Mouse (Mus musculus): ENCODE measurements around the gene Ppm1k. TPM values are rescaled to one million over a fixed set of nuclear protein-coding genes. Genes with fewer than 3 reads are reported as not detected.
"Not testable (repeated sequence)": the region's sequence is repeated elsewhere in the genome, so short reads cannot be mapped to it uniquely, and the experiment has no call there.

The Ppm1k gene
- polyA plus RNA-seq (2012; ENCODE audit: insufficient read depth, insufficient read length, missing spikeins) = 9.2 and 17.2 TPM in 2 replicates

- peak within 1 kb of the TSS; percentile 76 for H3K4me3 ChIP-seq (ENCODE audit: insufficient read depth, low read depth, low read length)
- peaks cover 5% of the 10 kb centered on the region; the same call in 1 of the 2 replicates for H3K4me1 ChIP-seq (ENCODE audit: control insufficient read depth, insufficient read depth, insufficient read length, low read length)
- peak within 1 kb of the TSS; percentile 67 for H3K27ac ChIP-seq (replicated peaks; ENCODE audit: low read depth, low read length)
Observed at GRCm38 (mm10) chr6:57535386-57535936, at the start of gene Ppm1k. Gene Ppm1k, minus strand, starts transcription at chr6:57535468.

GRCm38 (mm10) chr6:57582356-57582755 is 47.1 kb upstream of the Ppm1k start:
- H3K27ac ChIP-seq (replicated peaks; ENCODE audit: low read depth, low read length) = no peak overlapping the region
- H3K4me3 ChIP-seq (ENCODE audit: insufficient read depth, low read depth, low read length) = peak overlapping the region; percentile 41
- H3K4me1 ChIP-seq (ENCODE audit: control insufficient read depth, insufficient read depth, insufficient read length, low read length) = no peaks in the 10 kb centered on the region

- Histone ChIP-seq H3K4me1 (ENCODE audit: control insufficient read depth, insufficient read depth, insufficient read length, low read length) (no peaks in the 10 kb centered on the region), H3K4me3 (ENCODE audit: insufficient read depth, low read depth, low read length) (peak overlapping the region; percentile 91), H3K27ac (replicated peaks; ENCODE audit: low read depth, low read length) (peak overlapping the region; percentile 55; the same call in 1 of the 2 replicates)
Observed at GRCm38 (mm10) chr6:57581595-57581994, 46.3 kb upstream of the Ppm1k start.

- Histone ChIP-seq H3K4me1 (ENCODE audit: control insufficient read depth, insufficient read depth, insufficient read length, low read length) (no peaks in the 10 kb centered on the region), H3K27ac (replicated peaks; ENCODE audit: low read depth, low read length) (peak within 1 kb of the TSS; percentile 85), H3K4me3 (ENCODE audit: insufficient read depth, low read depth, low read length) (peak within 1 kb of the TSS; percentile 91)
Observed at GRCm38 (mm10) chr6:57580881-57581548, 45.7 kb upstream of the Ppm1k start, which contains the start of gene Herc6. Gene Herc6, plus strand, starts transcription at chr6:57581000.

- Histone ChIP-seq H3K27ac (replicated peaks; ENCODE audit: low read depth, low read length) (no peak overlapping the region), H3K4me3 (ENCODE audit: insufficient read depth, low read depth, low read length) (no peak overlapping the region), H3K4me1 (ENCODE audit: control insufficient read depth, insufficient read depth, insufficient read length, low read length) (no peaks in the 10 kb centered on the region)
Observed at GRCm38 (mm10) chr6:57571587-57571986, 36.3 kb upstream of the Ppm1k start.

GRCm38 (mm10) chr6:57570170-57570974 is 35.1 kb upstream of the Ppm1k start:
- Histone ChIP-seq H3K4me1 (ENCODE audit: control insufficient read depth, insufficient read depth, insufficient read length, low read length) (no peaks in the 10 kb centered on the region), H3K4me3 (ENCODE audit: insufficient read depth, low read depth, low read length) (no peak overlapping the region), H3K27ac (replicated peaks; ENCODE audit: low read depth, low read length) (no peak overlapping the region)

- Histone ChIP-seq H3K27ac (replicated peaks; ENCODE audit: low read depth, low read length) (no peak overlapping the region), H3K4me3 (ENCODE audit: insufficient read depth, low read depth, low read length) (no peak overlapping the region), H3K4me1 (ENCODE audit: control insufficient read depth, insufficient read depth, insufficient read length, low read length) (no peaks in the 10 kb centered on the region)
Observed at GRCm38 (mm10) chr6:57567630-57568029, 32.4 kb upstream of the Ppm1k start.

- no peak overlapping the region for H3K27ac ChIP-seq (replicated peaks; ENCODE audit: low read depth, low read length)
Observed at GRCm38 (mm10) chr6:57565452-57565851, 30.2 kb upstream of the Ppm1k start.

GRCm38 (mm10) chr6:57563454-57563853 is 28.2 kb upstream of the Ppm1k start:
- Histone ChIP-seq H3K4me1 (ENCODE audit: control insufficient read depth, insufficient read depth, insufficient read length, low read length) (no peaks in the 10 kb centered on the region), H3K4me3 (ENCODE audit: insufficient read depth, low read depth, low read length) (no peak overlapping the region), H3K27ac (replicated peaks; ENCODE audit: low read depth, low read length) (no peak overlapping the region)

More at GRCm38 (mm10) chr6:57565452-57565851, 30.2 kb upstream of the Ppm1k start:
- Histone ChIP-seq H3K4me1 (ENCODE audit: control insufficient read depth, insufficient read depth, insufficient read length, low read length) (no peaks in the 10 kb centered on the region), H3K4me3 (ENCODE audit: insufficient read depth, low read depth, low read length) (no peak overlapping the region)

GRCm38 (mm10) chr6:57557796-57558317 is 22.6 kb upstream of the Ppm1k start:
- Histone ChIP-seq H3K4me3 (ENCODE audit: insufficient read depth, low read depth, low read length) (no peak overlapping the region), H3K27ac (replicated peaks; ENCODE audit: low read depth, low read length) (no peak overlapping the region), H3K4me1 (ENCODE audit: control insufficient read depth, insufficient read depth, insufficient read length, low read length) (no peaks in the 10 kb centered on the region)

GRCm38 (mm10) chr6:57551211-57551796 is 16.0 kb upstream of the Ppm1k start:
- Histone ChIP-seq H3K27ac (replicated peaks; ENCODE audit: low read depth, low read length) (no peak overlapping the region), H3K4me3 (ENCODE audit: insufficient read depth, low read depth, low read length) (no peak overlapping the region), H3K4me1 (ENCODE audit: control insufficient read depth, insufficient read depth, insufficient read length, low read length) (no peaks in the 10 kb centered on the region)

- no peak overlapping the region for H3K27ac ChIP-seq (replicated peaks; ENCODE audit: low read depth, low read length)
- no peak overlapping the region for H3K4me3 ChIP-seq (ENCODE audit: insufficient read depth, low read depth, low read length)
- H3K4me1 ChIP-seq (ENCODE audit: control insufficient read depth, insufficient read depth, insufficient read length, low read length) = no peaks in the 10 kb centered on the region
Observed at GRCm38 (mm10) chr6:57544866-57545265, 9.6 kb upstream of the Ppm1k start.

- not testable (repeated sequence) for H3K4me1 ChIP-seq (ENCODE audit: control insufficient read depth, insufficient read depth, insufficient read length, low read length); H3K4me3 ChIP-seq (ENCODE audit: insufficient read depth, low read depth, low read length); H3K27ac ChIP-seq (replicated peaks; ENCODE audit: low read depth, low read length)
Observed at GRCm38 (mm10) chr6:57543591-57543990, 8.3 kb upstream of the Ppm1k start.

- Histone ChIP-seq H3K27ac (replicated peaks; ENCODE audit: low read depth, low read length) (no peak overlapping the region), H3K4me3 (ENCODE audit: insufficient read depth, low read depth, low read length) (no peak overlapping the region), H3K4me1 (ENCODE audit: control insufficient read depth, insufficient read depth, insufficient read length, low read length) (no peaks in the 10 kb centered on the region)
Observed at GRCm38 (mm10) chr6:57541737-57542335, 6.6 kb upstream of the Ppm1k start.

Data from brown adipose tissue, adult 24 weeks (tissue).